Mouse (Mus musculus) brain, embryonic 14.5 days (tissue): ENCODE measurements at regions not wholly inside any gene's neighbourhood (a gene's known extent, or its start where the extent isn't known, plus 50 kb on each side); places are given as distances from the start of the nearest gene placed in this dataset.

Experiments used
- DNase-seq: peaks from one replicate; pipeline ENCODE4 v3.0.0-alpha.2; 2011; ENCODE audit warnings: low read depth
- CTCF ChIP-seq: fragments of 200-500 bp; IDR thresholded peaks from 2 replicates; pipeline ENCODE4 v1.5.1; 2012; ENCODE audit warnings: inconsistent platforms, mild to moderate bottlenecking, moderate library complexity, borderline replicate concordance; ENCODE audit not compliant: insufficient read depth, insufficient read length; ENCODE audit errors: extremely low read depth
- POLR2A ChIP-seq: fragments of 200-500 bp; IDR thresholded peaks from 2 replicates; pipeline ENCODE4 v1.6.1; 2012; ENCODE audit warnings: mild to moderate bottlenecking, inconsistent platforms, borderline replicate concordance; ENCODE audit not compliant: poor library complexity, insufficient read depth, insufficient read length, severe bottlenecking; ENCODE audit errors: extremely low read depth

DNA sequence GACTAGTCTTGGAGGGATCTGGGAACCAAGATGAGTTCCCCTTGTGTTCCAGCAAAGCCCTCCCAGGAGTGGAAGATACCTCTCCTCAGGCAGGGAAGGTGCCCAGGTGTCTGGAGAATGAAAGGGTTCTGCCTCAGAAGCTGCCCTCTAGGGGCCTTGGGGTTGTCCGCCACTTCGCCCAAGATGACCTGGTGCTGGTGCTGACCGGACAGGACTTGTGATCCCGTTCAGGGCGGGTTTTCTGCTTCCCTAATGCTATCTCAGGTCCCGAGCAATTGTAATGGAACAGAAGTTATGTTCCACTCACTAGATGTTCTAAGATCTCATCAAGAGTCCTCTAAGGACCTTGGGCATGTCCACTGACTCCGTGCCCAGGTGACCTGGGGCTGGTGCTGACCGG is 1726.6 kb upstream of the Pcdh20 start:
- TF ChIP-seq CTCF (no peak), POLR2A (no peak)
- DNase-seq: no peak

DNA sequence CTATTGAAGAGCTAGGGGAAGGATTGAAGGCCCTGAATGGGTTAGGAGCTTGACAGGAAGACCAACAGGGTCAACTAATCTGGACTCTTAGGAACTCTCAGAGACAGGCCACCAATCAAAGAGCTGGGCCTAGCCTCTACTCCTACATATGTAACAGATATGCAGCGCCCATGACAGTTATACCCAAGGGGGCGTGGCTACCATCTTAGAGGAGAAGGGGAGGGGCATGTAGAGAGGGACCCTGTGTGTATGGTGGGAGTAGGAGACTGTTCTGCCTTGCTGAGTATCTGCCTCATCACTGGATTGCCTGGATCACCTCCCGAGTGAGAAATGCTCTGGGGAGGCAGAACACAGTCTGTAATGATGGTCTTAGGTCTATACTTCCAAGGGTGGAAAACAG is 1701.5 kb upstream of the Pcdh20 start:
- no peak for DNase-seq
- TF ChIP-seq POLR2A (no peak), CTCF (no peak)
